Mouse (Mus musculus) cerebellum, adult 9-10 months (tissue): ENCODE data around the gene Pcdh15.

Experiments used
- DNase-seq: peaks from one replicate; pipeline ENCODE4 v3.0.0; 2022

Gene Pcdh15

DNA sequence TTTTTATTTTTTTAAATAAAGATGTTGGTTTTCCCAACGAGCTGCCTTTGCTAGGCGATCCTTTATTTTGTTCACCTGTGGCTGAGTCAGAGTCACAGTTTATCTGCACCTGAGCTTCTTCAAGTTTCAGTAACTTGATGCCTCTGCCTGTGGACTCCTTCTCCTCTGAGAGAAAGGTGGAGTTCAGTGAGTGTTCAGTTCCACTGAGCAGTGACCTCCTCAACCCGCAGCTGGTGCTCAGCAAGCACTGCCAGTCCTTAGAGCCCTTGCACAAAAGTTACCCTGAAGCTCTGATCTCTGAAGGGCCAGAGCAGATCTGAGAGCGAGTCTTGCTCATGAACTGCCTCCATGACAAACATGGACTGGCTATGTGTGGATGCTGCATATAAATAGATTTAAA is 724.1 kb downstream of the Pcdh15 start:
- no peak for DNase-seq

DNA sequence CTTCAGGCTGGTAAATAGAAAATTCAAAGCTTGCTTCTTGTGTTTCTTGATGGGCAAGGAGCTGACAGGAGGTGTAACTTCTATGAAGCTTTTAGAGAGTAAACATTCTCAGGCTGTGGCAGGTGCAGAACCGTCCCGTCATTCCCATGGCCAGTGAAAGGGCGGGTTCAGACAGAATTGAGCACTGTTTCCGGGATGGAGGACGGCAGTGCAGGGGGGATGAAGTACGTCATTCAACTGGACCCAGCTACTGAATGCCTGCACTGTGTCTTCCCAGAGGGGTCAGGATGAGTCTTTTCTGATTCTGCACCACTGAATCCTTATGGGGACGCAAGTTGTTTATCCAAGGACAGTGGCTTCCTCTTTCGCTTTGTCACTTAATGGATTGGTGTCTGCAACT is 727.2 kb downstream of the Pcdh15 start:
- DNase-seq, result no peak

DNA sequence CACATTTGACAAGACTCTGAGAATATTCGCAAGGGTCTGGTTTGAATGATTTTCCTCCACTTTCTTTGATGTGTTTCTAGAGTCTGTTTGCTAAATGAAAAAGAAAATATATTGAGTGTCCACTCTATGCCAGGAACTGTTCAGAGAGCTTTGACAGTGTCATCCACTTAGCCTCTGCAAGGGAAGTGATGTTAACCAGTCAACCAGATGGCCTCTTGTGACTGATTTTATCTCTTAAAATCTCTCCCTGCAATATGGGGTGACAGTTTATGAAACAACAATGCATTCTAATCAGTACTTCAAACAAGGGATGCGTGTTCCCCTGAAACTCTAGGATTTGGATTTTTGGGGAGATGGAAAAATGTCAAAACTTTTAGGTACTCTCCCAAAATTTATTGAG is 729.6 kb downstream of the Pcdh15 start:
- DNase-seq, result no peak

DNA sequence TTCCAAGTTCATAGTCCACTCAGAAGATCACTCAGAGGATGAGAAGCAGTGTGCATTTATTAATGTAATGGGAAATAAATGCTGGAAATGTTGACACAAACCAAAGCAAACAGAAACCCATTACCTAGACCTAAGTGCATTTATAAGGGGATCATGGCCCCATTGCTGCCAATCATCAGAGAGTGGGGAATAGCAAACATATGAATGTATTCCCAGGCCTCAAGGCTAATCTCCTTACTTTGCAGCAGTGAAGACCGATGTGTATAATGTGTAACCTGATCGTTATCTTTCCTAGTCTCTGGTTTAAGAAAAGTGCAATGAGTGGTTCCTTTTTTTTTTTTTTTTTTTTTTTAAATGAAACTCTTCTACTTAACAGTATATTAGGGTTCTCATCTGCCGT is 745.9 kb downstream of the Pcdh15 start:
- no peak for DNase-seq

DNA sequence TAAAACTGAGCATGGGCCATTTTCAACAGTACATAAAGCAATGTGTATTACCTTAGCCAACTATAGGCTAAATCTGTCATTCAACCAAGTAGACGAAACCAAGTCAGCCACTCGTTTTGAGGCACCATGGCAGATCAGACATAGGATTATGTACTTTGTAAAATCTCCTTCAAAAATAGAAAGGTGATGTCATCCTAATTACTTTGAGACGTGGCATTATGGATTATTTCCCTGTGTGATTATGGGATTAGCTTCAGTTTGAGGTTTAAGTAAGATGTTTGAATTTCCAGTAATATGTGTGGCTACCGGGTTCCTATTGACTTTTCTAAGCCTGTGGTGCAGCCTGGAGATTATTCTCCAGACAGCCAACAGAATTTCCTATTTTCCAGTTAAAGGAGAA is 763.0 kb downstream of the Pcdh15 start:
- DNase-seq, result no peak

DNA sequence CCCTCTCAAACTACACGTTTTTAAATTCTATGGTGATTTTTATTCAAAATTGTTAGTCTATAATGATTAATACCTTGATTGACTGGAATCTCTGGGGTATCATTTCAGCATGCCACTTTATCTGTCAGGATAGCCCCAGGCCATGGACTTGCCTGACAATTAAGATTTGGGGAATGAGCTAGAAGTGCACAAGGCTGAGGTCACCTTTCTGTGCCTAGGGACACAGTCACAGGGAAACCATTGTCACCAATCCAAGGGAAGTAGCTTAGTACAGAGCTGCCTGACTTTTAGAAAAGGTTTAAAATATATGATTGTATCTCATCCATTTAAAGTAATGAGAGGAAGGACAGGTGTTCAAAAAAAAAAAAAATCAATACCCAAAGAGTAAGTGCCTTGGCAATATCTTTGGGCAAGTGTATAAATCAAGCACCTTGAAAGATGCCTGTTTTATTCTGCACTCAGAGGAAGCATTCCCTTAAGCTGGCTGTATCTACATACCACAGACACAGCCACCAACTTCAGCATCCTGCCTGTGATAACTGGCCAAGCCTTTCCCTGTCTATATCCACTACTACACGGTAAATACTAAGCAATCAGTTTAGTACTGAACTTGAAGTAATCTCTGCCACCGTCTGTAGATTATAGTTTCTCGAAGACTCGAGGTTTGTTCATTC is 779.0 kb downstream of the Pcdh15 start:
- no peak for DNase-seq

DNA sequence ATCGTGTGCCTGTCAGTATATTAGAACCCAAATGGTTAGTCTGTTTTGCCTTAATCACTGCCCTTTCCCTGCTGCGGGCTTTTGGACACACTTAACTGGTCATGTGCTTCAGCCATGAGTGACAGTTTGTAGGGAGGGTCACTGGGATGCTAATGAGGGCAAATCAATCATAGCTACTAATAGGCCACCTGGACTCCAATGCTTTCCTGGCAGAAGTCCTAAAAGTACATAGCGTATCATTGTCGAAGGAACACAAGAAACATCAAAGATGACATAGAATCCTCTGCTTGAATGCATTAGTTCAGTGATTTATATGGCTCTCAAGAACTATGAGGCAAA is 779.6 kb downstream of the Pcdh15 start:
- DNase-seq, result peak; percentile 3

DNA sequence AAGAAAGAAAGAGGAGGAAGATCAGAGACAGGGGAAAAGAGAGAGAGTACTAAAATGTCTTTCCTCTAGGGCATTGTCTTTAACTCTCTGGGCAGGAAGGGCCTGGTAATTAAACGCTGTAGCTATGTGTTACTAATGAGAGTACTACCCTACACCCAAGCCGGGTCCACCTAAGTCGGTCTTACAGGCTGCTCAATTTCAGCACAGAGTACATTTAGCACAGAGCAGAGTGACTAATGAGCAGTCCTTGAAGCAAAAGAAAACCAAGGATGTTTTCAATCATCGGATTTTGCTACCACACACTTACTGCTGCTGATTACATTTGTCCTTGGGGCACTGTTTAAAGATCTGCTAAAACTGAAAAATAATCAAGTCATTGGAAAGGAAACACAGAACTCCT is 788.6 kb downstream of the Pcdh15 start:
- no peak for DNase-seq

DNA sequence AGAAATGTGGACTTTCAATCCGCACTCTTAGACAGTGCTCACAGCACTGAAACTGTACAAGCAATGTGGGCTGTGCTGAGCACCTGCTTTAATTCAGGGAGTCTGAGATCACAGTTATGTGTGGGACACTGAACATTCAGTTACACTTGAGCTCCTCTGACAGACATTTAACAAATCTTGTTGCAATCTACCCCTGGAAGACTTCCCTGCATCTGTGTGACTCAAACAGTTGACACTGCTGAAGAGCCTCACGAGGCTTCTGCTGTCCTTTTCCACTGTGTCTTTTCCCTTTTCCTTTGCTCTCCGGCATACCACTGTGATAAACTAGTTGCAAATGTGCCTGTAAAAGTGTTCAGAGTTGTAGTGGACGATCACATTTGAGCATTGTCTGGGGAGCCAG is 793.1 kb downstream of the Pcdh15 start:
- no peak for DNase-seq

DNA sequence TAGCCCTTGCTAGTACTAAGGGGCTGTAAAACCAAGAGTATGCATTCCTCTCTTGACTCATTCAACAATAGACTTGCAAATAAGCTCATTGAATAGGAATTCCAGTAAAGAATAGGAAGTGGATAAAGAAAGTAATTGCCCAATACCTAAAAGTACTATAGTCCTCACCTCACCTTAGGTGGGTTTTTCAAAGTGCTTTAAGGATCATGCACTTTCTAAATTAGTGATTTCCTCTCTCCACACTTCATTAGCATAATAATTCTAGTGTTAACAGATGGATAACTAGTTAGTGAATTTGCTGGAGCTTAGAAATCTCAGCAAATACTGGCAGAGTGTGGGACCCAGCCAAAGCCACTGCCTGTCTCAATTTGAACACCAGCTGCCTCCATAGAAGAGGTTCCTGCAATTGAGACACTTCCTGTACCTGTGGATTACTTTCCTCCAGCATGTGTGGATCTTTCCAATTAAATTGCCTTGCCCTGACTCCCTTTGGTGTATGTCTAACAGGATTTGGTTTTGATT is 797.0 kb downstream of the Pcdh15 start:
- no peak for DNase-seq

DNA sequence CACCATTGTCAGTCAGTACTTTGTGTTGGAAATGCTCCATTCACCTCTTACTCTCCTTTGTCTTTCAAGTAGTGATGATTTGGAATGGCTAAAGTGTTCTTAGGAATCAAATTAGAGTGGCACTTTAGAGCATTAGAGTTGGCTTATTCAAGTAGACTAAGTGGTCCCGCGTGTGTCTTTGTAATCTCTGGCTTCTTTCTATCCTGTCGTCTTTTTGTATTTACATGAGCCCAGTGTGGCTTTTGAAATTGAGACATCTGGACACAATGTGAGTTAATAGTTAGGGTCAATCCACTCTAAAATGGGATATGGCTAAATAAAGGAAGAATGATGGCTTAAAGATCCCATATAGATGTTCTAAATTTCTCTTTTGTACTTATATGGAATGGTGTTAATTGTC is 800.0 kb downstream of the Pcdh15 start:
- DNase-seq, result no peak

DNA sequence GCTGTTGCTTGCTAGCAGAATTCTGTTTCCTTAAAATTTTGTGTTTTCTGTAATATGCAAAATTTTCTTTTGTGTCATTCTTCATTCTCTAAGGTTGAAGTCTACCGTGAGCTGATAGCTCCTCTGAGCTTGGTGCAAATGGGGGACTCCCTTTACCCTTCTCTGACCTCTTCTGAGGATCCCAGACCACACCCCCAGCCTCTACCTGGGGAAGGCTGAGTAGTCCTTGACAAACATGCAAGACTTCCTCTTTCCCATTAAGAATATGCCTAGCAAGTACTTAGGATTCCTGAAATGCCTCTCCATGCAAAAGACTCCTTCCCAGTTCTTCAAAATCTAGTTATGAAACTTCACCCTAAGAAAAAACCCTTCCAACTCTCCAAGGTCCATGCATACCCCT is 808.5 kb downstream of the Pcdh15 start:
- DNase-seq, result no peak

DNA sequence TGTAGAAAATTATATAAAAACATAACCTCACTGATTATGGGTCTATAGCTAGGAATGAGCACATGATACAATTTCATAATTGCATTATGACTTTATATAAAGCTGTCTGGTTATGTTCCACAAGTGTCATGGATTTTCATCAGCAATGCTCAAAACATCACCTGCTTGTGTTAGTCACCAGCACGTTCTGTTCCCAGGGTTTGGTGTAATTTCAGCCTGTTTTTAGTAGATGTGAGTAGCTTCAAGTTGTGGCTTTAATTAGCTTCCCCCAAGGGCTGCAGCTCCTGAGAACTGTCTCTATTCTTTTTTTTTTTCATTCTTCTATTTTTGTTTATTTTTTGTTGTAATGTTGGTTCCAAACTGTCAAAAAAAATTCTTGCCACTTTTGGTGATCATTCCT is 809.4 kb downstream of the Pcdh15 start:
- DNase-seq, result no peak

DNA sequence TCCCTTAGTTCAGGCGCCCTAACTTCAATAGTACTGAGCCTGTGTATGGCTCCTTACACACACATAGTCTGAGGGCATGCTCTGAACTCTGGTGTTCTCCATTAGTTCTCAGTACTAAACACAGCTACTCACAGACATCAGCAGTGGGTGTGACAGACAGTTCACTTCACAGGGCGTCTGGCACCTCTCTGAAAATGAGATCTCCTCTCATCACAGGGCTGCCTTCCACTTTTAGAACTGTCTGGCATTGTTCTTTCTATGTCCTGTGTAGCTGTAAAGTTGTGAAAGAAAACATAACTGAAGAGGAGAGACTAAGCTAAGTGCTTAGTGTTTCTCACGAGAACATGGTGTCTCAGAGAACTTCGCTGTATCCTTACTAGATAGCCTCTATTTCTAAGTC is 816.0 kb downstream of the Pcdh15 start:
- no peak for DNase-seq

DNA sequence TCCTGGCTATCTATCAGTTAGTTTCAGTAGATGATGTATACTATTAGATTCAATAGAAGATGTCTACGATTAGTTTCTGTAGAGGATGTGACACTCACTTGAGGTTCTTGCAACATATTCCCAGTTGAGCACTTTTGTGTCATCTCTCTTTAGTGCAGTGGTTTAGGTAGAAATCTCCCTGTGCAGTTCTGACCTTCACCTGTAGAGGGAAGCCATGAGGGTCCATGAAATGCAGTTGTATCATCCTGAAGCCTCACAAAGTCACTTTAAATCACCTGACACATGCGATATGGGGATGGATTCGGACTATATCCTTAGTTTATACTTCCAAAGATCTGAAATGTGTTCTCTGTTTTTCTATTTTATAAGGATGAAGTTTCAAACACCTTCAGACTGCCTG is 822.4 kb downstream of the Pcdh15 start:
- peak; percentile 25 for DNase-seq

DNA sequence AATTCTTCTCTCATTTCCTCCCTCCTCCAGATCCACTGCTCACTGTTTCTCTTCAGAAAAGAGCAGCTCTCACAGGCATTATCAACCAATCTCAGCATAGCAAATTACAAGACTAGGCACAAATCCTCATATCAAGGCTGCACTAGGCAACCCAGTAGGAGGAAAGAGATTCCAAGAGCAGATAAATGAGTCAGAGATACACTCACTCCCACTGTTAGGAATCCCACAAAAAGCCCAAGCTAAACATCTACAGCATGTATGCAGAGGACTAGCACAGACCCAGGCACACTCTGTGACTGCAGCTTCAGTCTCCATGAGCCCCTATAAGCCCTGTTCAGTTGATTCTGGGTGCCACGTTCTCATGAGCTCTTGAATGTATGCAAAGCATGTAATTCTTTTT is 829.5 kb downstream of the Pcdh15 start:
- DNase-seq, result no peak

DNA sequence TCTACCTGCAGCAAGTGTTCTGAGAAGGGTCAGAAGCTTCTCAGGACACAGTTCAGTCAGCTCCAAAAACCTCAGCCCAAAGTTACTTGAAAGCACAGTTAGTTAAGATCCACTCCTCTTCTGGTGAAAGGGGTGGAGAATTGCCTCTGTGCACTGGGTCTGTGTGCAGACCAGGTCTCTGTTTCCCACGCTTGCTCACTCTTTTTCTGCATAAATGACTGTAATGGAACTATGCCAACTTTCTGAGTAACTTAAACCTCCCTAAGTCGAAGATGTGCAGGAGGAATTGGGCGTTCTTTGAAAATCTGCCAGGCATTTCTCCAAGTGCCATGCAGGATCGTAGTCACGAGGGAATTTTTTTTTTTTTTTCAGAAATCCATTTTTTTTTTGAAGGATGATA is 830.6 kb downstream of the Pcdh15 start:
- DNase-seq, result no peak

DNA sequence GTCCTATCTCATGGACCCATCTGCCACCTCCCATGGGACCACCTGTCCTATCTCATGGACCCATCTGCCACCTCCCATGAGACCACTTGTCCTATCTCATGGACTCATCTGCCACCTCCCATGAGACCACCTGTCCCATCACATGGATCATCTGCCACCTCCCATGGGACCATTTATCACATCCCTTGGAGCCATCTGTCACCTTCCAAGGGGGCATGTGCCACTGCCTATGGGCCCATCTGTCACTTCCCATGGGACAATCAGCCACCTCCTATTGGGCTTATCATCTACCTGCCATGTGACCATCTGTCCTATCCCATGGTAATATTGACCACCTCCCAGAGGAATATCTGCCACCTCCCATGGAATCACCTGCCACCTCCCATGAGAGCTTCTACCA is 832.0 kb downstream of the Pcdh15 start:
- no peak for DNase-seq

DNA sequence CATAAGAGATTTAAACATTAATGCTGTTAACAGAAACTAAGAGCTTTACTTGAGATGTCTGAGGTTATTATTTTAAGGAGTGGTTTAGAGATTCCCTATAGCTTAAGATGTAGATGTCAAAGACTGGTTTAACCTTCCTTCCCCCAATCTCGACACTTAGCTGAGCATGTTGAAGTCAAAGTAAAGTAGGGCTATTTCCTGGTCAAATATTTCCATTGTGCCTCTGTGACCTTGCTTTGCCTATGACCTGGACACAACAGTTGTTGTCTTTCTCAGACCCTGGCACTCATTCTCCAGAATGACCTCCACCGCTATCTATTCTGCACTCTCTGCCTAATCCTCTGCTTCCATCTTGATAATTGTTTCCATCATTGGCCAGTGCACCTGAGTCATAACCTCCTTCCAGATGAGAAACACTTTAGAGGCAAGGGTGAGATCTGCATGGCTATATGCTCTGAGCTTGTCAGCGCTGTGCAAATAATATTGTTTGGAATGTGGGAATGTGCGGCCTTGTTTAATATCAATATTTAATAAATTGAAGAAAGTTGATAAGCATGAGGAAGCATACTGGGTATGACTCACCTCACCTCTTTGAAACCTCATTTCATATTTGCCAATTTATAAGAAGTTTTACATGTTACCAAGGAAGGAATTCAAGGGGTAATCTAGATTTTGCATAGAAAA is 833.0 kb downstream of the Pcdh15 start:
- no peak for DNase-seq

DNA sequence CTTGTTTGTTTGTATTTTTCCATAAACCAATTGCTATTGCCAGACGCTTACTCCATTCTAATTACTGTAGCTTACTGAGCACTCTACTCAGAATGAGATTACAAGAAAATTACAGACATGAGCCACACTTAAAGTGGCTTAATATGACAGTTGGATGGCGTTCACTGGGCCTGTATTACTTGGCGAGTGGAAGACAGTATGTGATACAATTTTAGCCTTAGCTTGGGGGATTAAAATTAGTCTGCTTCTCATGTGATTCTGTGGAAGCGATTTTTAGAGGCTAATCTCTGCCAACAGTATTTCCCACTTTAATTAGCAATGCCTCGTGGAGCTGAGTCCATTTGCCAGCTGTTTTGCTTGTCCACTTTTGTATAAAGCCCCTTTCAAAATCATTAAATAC is 837.0 kb downstream of the Pcdh15 start:
- DNase-seq, result no peak

DNA sequence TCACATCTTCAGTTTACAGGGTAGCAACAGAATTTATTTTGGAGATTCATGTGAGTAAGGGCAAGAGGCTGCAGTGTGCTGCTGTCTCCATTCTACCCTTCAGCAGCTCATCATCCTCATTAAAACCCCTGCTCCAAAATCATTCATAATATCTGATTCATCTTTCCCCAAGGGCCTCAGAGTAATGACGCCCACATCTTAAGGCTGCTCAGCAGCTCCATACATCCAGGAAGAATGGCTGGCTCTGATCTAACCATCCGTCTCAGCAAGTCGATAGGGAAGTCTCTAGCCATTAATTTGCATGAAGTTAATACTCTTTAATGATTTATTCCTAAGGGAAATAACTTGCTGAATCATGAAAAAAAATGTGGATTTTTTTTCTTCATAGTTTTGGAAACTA is 839.8 kb downstream of the Pcdh15 start:
- no peak for DNase-seq

DNA sequence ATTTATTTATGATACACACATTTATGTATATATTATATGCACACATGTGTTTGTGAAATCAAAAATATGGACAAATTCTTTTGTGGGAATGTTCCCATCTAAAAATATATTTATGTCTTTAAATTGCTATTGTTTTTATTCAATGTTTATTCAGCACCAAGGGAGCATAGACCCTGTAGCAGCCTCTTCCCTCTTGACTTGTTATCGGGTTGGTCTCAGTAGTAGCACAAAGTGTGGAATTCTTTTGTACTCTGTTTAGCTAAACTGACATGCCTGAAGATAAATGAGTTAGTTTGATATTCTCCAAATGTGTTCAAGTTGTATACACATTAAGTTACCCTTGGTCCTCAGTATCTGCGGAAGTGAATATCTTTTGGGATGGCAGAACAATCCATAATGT is 848.7 kb downstream of the Pcdh15 start:
- DNase-seq, result no peak

DNA sequence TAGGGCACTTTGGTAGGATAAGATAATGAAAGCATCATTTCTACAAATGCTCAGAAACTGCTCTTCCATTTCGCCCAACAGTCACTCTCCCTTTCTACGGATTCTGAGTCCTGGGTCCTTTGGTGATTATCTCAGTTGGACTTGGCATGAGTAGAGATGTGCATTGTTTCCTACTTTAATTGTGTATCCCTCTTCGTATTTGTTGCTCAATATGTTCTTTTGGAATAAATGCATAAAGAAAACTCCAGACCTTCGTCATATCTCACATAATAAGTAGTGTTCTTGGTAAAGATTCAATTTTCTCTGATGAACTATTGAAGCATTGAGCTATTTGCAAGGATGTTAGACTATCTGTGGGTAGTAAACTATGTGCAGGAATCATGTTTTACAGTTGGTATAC is 854.2 kb downstream of the Pcdh15 start:
- DNase-seq, result no peak

DNA sequence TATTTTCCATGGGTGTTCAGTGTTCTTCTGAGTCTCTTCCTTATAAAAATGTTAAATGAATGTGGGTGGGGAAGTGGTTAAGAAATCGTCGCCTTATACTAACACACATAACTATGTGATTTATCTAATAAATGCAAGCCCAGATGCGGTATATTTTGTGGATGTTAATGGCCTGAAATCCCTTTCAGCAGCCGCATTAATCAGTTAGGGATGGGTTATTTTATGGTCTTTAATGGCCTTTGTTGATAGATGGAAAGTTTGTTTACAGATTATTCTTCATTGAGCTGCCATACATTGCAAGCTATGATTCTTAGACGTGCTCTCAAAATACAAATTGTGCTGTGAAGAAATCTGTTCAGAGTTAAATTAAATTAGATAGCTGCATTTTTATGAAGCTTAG is 884.9 kb downstream of the Pcdh15 start:
- no peak for DNase-seq

DNA sequence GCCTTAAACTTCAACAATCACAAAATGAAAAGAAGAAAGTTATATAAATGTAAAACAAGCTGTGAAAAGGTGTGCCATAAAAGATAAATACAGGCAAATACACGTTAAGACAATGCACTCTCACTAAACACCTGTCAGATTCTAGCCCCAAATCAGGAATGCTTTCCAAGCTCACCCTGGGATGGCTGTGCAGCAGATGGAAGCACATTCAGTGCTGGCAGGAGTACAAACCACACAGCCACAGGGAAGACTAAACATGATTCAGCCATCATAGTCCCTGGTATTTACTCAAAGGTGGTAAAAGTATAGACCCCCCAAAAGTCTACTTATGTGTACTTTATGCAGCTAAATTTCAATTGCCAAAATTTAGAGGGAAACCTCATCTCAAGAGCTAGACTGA is 909.7 kb downstream of the Pcdh15 start:
- DNase-seq, result peak; percentile 92
